Mouse (Mus musculus) myocyte (in vitro differentiated cells): ENCODE results near the gene Arhgap15. TPM values are rescaled to one million over a fixed set of nuclear protein-coding genes. Genes with fewer than 3 reads are reported as not detected.

Experiments
- H3K27me3 ChIP-seq: one replicate; pipeline ENCODE4 v1.6.1; 2011; ENCODE audit not compliant: control insufficient read depth, insufficient read depth, insufficient read length
- H3K36me3 ChIP-seq: one replicate; pipeline ENCODE4 v1.6.1; 2011; ENCODE audit not compliant: control insufficient read depth, insufficient read depth
- H3K4me2 ChIP-seq: one replicate; pipeline ENCODE4 v1.6.1; 2011; ENCODE audit warnings: low read depth, control low read depth
- H3K4me3 ChIP-seq: one replicate; pipeline ENCODE4 v1.5.1; 2011; ENCODE audit warnings: mild to moderate bottlenecking, control low read depth, moderate library complexity
- H3K79me2 ChIP-seq: one replicate; pipeline ENCODE4 v1.6.1; 2011; ENCODE audit not compliant: control insufficient read depth, insufficient read depth
- H3ac ChIP-seq: one replicate; pipeline ENCODE4 v1.6.1; 2011; ENCODE audit not compliant: control insufficient read depth, insufficient read length
- CEBPB ChIP-seq: IDR thresholded peaks from 2 replicates; pipeline ENCODE4 v1.6.1; 2011; ENCODE audit warnings: mild to moderate bottlenecking, moderate library complexity; ENCODE audit not compliant: poor library complexity, insufficient read depth, severe bottlenecking
- E2F4 ChIP-seq: IDR thresholded peaks from one replicate; pipeline ENCODE4 v1.6.1; 2011; ENCODE audit warnings: mild to moderate bottlenecking, control low read depth, moderate library complexity; ENCODE audit not compliant: insufficient read depth
- MAX ChIP-seq: IDR thresholded peaks from one replicate; pipeline ENCODE4 v1.6.1; 2011; ENCODE audit warnings: low read depth, mild to moderate bottlenecking, control low read depth
- MYOD1 ChIP-seq, 3 experiments: IDR thresholded peaks; one replicate each; pipeline ENCODE4 v1.6.1; 2011; ENCODE audit warnings: control low read depth in 2 of 3, low read depth in 2 of 3, mild to moderate bottlenecking in 2 of 3, moderate library complexity in 1 of 3; ENCODE audit not compliant: insufficient read length in 2 of 3, control insufficient read depth in 1 of 3
- MYOG ChIP-seq, 3 experiments: IDR thresholded peaks; one replicate each; pipeline ENCODE4 v1.6.1; 2011; ENCODE audit warnings: control low read depth in 2 of 3, low read depth in 2 of 3, mild to moderate bottlenecking in 2 of 3; ENCODE audit not compliant: insufficient read length in 2 of 3, control insufficient read depth in 1 of 3, insufficient read depth in 1 of 3
- POLR2A ChIP-seq: IDR thresholded peaks from one replicate; pipeline ENCODE4 v1.6.1; 2011; ENCODE audit warnings: low read depth, mild to moderate bottlenecking, control low read depth, moderate library complexity; ENCODE audit not compliant: insufficient read length
- POLR2AphosphoS2 ChIP-seq: IDR thresholded peaks from one replicate; pipeline ENCODE4 v1.6.1; 2011; ENCODE audit warnings: low read depth, control low read depth; ENCODE audit not compliant: insufficient read length
- REST ChIP-seq: IDR thresholded peaks from one replicate; pipeline ENCODE4 v1.6.1; 2011; ENCODE audit warnings: mild to moderate bottlenecking, control low read depth, moderate library complexity; ENCODE audit not compliant: insufficient read depth, insufficient read length
- SRF ChIP-seq: IDR thresholded peaks from one replicate; pipeline ENCODE4 v1.6.1; 2011; ENCODE audit warnings: low read depth; ENCODE audit not compliant: control insufficient read depth, insufficient read length
- TCF12 ChIP-seq: IDR thresholded peaks from one replicate; pipeline ENCODE4 v1.6.1; 2011; ENCODE audit warnings: mild to moderate bottlenecking, control low read depth; ENCODE audit not compliant: poor library complexity, insufficient read depth, severe bottlenecking
- TCF3 ChIP-seq: IDR thresholded peaks from one replicate; pipeline ENCODE4 v1.6.1; 2011; ENCODE audit warnings: low read depth, control low read depth; ENCODE audit not compliant: insufficient read length
- USF1 ChIP-seq: IDR thresholded peaks from one replicate; pipeline ENCODE4 v1.6.1; 2011; ENCODE audit warnings: low read depth, mild to moderate bottlenecking, control low read depth, moderate library complexity
- polyA plus RNA-seq: library from polyadenylated mRNA; unstranded; fragments of >200 nt; fragmentation: generic; extraction: Trizol; gene quantifications from one replicate; pipeline ENCODE4 v1.2.1, GENCODE M21; 2012; ENCODE audit warnings: missing spikeins

The Arhgap15 gene
- polyA plus RNA-seq, 1 experiment = not detected

- Histone ChIP-seq H3K27me3 (no peaks in the 10 kb centered on the region), H3K79me2 (no peaks in the 10 kb centered on the region), H3K36me3 (no peaks in the 10 kb centered on the region), H3K4me2 (no peak overlapping the region), H3K4me3 (no peak overlapping the region), H3ac (no peak overlapping the region)
- TF ChIP-seq POLR2AphosphoS2 (no peak), MAX (no peak), SRF (no peak), TCF12 (no peak), REST (no peak), TCF3 (no peak), MYOD1 (IDR thresholded peaks at IDR 0.05; ENCODE audit: control insufficient read depth in 1 of 3, insufficient read length in 2 of 3, low read depth in 2 of 3) (no peak), E2F4 (no peak), MYOG (IDR thresholded peaks at IDR 0.05; ENCODE audit: control insufficient read depth in 1 of 3, insufficient read depth in 1 of 3, insufficient read length in 2 of 3, low read depth in 2 of 3) (no peak), POLR2A (no peak)
Measured at GRCm38 (mm10) chr2:44102351-44102750, 353.7 kb downstream of the Arhgap15 start.

GRCm38 (mm10) chr2:44103321-44103720 lies 354.7 kb downstream of the Arhgap15 start:
- no peaks in the 10 kb centered on the region for H3K79me2 ChIP-seq
- no peak overlapping the region for H3ac ChIP-seq
- H3K4me3 ChIP-seq = no peak overlapping the region
- H3K36me3 ChIP-seq = no peaks in the 10 kb centered on the region
- TF ChIP-seq CEBPB (no peak), MAX (no peak), POLR2A (no peak), USF1 (no peak), TCF12 (no peak), E2F4 (no peak), REST (no peak), MYOG (IDR thresholded peaks at IDR 0.05; ENCODE audit: control insufficient read depth in 1 of 3, insufficient read depth in 1 of 3, insufficient read length in 2 of 3, low read depth in 2 of 3) (no peak), TCF3 (no peak), SRF (no peak), MYOD1 (IDR thresholded peaks at IDR 0.05; ENCODE audit: control insufficient read depth in 1 of 3, insufficient read length in 2 of 3, low read depth in 2 of 3) (no peak), POLR2AphosphoS2 (no peak)
- H3K4me2 ChIP-seq = no peak overlapping the region
- no peaks in the 10 kb centered on the region for H3K27me3 ChIP-seq

GRCm38 (mm10) chr2:44103742-44104141 lies 355.1 kb downstream of the Arhgap15 start:
- Histone ChIP-seq H3K4me3 (no peak overlapping the region), H3ac (no peak overlapping the region), H3K79me2 (no peaks in the 10 kb centered on the region), H3K36me3 (no peaks in the 10 kb centered on the region), H3K4me2 (no peak overlapping the region), H3K27me3 (no peaks in the 10 kb centered on the region)
- TF ChIP-seq TCF12 (no peak), MYOG (IDR thresholded peaks at IDR 0.05; ENCODE audit: control insufficient read depth in 1 of 3, insufficient read depth in 1 of 3, insufficient read length in 2 of 3, low read depth in 2 of 3) (no peak), USF1 (no peak), E2F4 (no peak), POLR2A (no peak), TCF3 (no peak), CEBPB (no peak), REST (no peak), POLR2AphosphoS2 (no peak), MAX (no peak), MYOD1 (IDR thresholded peaks at IDR 0.05; ENCODE audit: control insufficient read depth in 1 of 3, insufficient read length in 2 of 3, low read depth in 2 of 3) (no peak), SRF (no peak)

GRCm38 (mm10) chr2:44104282-44105197 lies 355.9 kb downstream of the Arhgap15 start:
- Histone ChIP-seq H3K4me2 (no peak overlapping the region), H3K4me3 (no peak overlapping the region), H3K27me3 (no peaks in the 10 kb centered on the region), H3K79me2 (no peaks in the 10 kb centered on the region), H3ac (no peak overlapping the region), H3K36me3 (no peaks in the 10 kb centered on the region)
- TF ChIP-seq E2F4 (no peak), POLR2AphosphoS2 (no peak), REST (no peak), TCF3 (no peak), MYOG (IDR thresholded peaks at IDR 0.05; ENCODE audit: control insufficient read depth in 1 of 3, insufficient read depth in 1 of 3, insufficient read length in 2 of 3, low read depth in 2 of 3) (no peak), CEBPB (no peak), MAX (no peak), USF1 (no peak), MYOD1 (IDR thresholded peaks at IDR 0.05; ENCODE audit: control insufficient read depth in 1 of 3, insufficient read length in 2 of 3, low read depth in 2 of 3) (no peak), SRF (no peak), TCF12 (no peak), POLR2A (no peak)
